ENCODE assay signal across 1 mouse cellular context in the genomic region with DNA sequence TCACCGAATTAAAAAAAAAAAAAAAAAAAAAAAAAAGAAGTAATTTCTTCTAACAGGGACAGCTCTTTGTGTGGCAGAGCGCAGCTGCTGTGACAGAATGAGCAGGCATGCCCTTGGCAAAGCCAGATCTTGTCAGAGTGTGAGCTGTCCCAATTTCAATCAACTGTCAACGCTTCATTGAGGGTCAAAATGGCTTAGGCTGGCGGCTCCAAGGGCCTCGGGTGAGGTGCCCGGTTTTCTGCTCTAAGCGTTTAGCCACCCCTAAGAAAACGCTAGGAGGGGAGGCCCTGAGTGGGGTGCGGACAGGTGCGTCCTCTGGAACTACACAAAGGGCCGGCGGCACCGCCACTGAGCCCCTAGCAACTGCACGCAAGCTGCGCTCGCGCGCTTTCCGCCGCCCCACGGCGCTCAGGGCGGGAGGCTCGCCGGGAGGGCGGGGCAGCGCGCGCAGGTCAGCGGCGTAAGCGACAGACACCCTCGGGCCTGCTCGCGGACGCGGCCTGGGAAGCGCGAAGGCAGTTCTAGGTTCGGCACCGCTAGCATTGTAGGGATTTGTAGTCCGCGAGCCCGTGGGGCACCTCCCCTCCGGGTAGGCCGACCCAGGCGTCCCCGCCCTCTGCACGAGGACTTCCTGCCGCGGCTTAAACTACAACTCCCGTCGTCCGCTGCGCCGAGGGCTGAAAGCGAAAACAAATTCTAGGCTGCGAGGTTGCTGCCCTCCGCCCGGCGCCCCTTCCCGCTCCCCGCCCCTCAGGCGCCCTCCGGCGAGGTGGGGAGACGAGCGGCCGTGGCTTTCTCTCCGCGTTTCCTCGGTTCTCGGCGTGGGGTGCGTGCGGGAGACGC.
TF ChIP-seq lines count a peak whose summit lies in the region.

No protein-coding gene starts in this region.

TF ChIP-seq in CH12.LX, 34 proteins besides CTCF, POLR2A, EP300 and RAD21 (continued from another document):
- TF ChIP-seq HCFC1 (IDR thresholded peaks at IDR 0.05; ENCODE audit: low read depth, low read length) (peak; percentile 95), MXI1 (IDR thresholded peaks at IDR 0.05; ENCODE audit: low read depth, low read length) (peak; percentile 53), IRF4 (IDR thresholded peaks at IDR 0.05; ENCODE audit: low read depth, low read length) (peak; percentile 38; the same call in 1 of the 2 replicates), RCOR1 (conservative IDR thresholded peaks at IDR 0.05; ENCODE audit: low read depth, low read length) (no peak), TBP (conservative IDR thresholded peaks at IDR 0.05; ENCODE audit: low read depth, low read length) (peak; percentile 61), MEF2A (IDR thresholded peaks at IDR 0.05; ENCODE audit: borderline replicate concordance, low read depth, low read length) (no peak; the same call in 1 of the 2 replicates), USF1 (IDR thresholded peaks at IDR 0.05; ENCODE audit: low read depth, low read length) (no peak; the same call in 1 of the 2 replicates), ZKSCAN1 (IDR thresholded peaks at IDR 0.05; ENCODE audit: borderline replicate concordance, low read depth, low read length) (no peak), SMC3 (IDR thresholded peaks at IDR 0.05; ENCODE audit: low read depth, low read length) (no peak), CHD1 (IDR thresholded peaks at IDR 0.05; ENCODE audit: low read depth, low read length) (no peak), UBTF (IDR thresholded peaks at IDR 0.05; ENCODE audit: low read depth, low read length) (no peak; the same call in 1 of the 2 replicates), BHLHE40 (IDR thresholded peaks at IDR 0.05; ENCODE audit: low read depth, low read length) (peak; percentile 54; the same call in 1 of the 2 replicates), SIN3A (IDR thresholded peaks at IDR 0.05; ENCODE audit: low read length) (peak; percentile 59), MYC (IDR thresholded peaks at IDR 0.05; ENCODE audit: low read depth, low read length) (peak; percentile 70; the same call in 1 of the 2 replicates), ZMIZ1 (IDR thresholded peaks at IDR 0.05; ENCODE audit: low read depth, low read length) (peak; percentile 31; the same call in 1 of the 2 replicates), CHD2 (IDR thresholded peaks at IDR 0.05; ENCODE audit: low read length) (peak; percentile 51), MAX (IDR thresholded peaks at IDR 0.05; ENCODE audit: low read length) (0 out of 2 replicates have a peak, but pooled peaks have one; percentile 10), ZNF384 (IDR thresholded peaks at IDR 0.05; ENCODE audit: low read depth, low read length) (peak; percentile 86), ELF1 (IDR thresholded peaks at IDR 0.05; ENCODE audit: low read depth, low read length) (peak; percentile 93), NELFE (IDR thresholded peaks at IDR 0.05; ENCODE audit: low read depth, low read length) (peak; percentile 68)
TF ChIP-seq in CH12.LX: peak in this region for 21.
